Mouse (Mus musculus) T-cell, adult 2 months (primary cell): ENCODE data around the gene Mdc1.
A peak's percentile ranks its signal among the peaks of the same experiment; 100 is the strongest.
"Not testable (repeated sequence)": the region's sequence is repeated elsewhere in the genome, so short reads cannot be mapped to it uniquely, and the experiment has no call there.

ENCODE experiments used
- DNase-seq: peaks from one replicate; pipeline ENCODE4 v3.0.0; 2022; ENCODE audit warnings: low spot score

Gene Mdc1

GRCm38 (mm10) chr17:35822964-35823937, 18.1 kb upstream of the Mdc1 start, which contains the start of gene Flot1:
Flot1 (plus strand) TSS chr17:35823230.
- peak; percentile 79 for DNase-seq

- no peak for DNase-seq
Measured at GRCm38 (mm10) chr17:35824402-35824801, 16.9 kb upstream of the Mdc1 start.

GRCm38 (mm10) chr17:35825109-35825850, 16.0 kb upstream of the Mdc1 start:
- no peak for DNase-seq

- peak; percentile 91 for DNase-seq
Measured at GRCm38 (mm10) chr17:35829737-35830136, 11.6 kb upstream of the Mdc1 start.

- no peak for DNase-seq
Measured at GRCm38 (mm10) chr17:35832400-35833238, 8.7 kb upstream of the Mdc1 start.

GRCm38 (mm10) chr17:35833239-35833751, 8.0 kb upstream of the Mdc1 start:
- no peak for DNase-seq

GRCm38 (mm10) chr17:35833894-35834293, 7.4 kb upstream of the Mdc1 start:
- no peak for DNase-seq

GRCm38 (mm10) chr17:35834696-35835422, 6.5 kb upstream of the Mdc1 start:
- DNase-seq: no peak

- no peak for DNase-seq
Measured at GRCm38 (mm10) chr17:35835424-35836140, 5.7 kb upstream of the Mdc1 start.

GRCm38 (mm10) chr17:35836178-35836965, 4.9 kb upstream of the Mdc1 start:
- peak; percentile 74 for DNase-seq

- peak; percentile 69 for DNase-seq
Measured at GRCm38 (mm10) chr17:35836991-35837422, 4.3 kb upstream of the Mdc1 start.

GRCm38 (mm10) chr17:35837487-35837886, 3.8 kb upstream of the Mdc1 start:
- DNase-seq: no peak

- peak; percentile 91 for DNase-seq
Measured at GRCm38 (mm10) chr17:35838122-35838544, 3.2 kb upstream of the Mdc1 start, which contains the start of gene Tubb5. Tubb5 (minus strand) TSS chr17:35838306.

- DNase-seq: no peak
Measured at GRCm38 (mm10) chr17:35838570-35838969, 2.7 kb upstream of the Mdc1 start.

GRCm38 (mm10) chr17:35839002-35839401, 2.3 kb upstream of the Mdc1 start:
- not testable (repeated sequence) for DNase-seq

GRCm38 (mm10) chr17:35840561-35840960, 754 bp upstream of the Mdc1 start:
- DNase-seq: no peak

GRCm38 (mm10) chr17:35842006-35842405, 691 bp downstream of the Mdc1 start:
- DNase-seq: no peak

- DNase-seq: no peak
Measured at GRCm38 (mm10) chr17:35843514-35843913, 2.2 kb downstream of the Mdc1 start.

GRCm38 (mm10) chr17:35848112-35848511, 6.8 kb downstream of the Mdc1 start:
- no peak for DNase-seq
